Mouse (Mus musculus) retina, postnatal 7 days (tissue): ENCODE measurements at regions not wholly inside any gene's neighbourhood (a gene's known extent, or its start where the extent isn't known, plus 50 kb on each side); places are given as distances from the start of the nearest gene placed in this dataset.
"Not testable (repeated sequence)": the region's sequence is repeated elsewhere in the genome, so short reads cannot be mapped to it uniquely, and the experiment has no call there.

ENCODE experiments used
- DNase-seq: peaks from one replicate; pipeline ENCODE4 v3.0.0-alpha.2; 2012; ENCODE audit warnings: low read depth, low spot score

GRCm38 (mm10) chr5:129256136-129256535 lies 159.6 kb downstream of the Adgrd1 start:
- DNase-seq = no peak

GRCm38 (mm10) chr5:129257206-129257605 lies 160.7 kb downstream of the Adgrd1 start:
- no peak for DNase-seq

DNA sequence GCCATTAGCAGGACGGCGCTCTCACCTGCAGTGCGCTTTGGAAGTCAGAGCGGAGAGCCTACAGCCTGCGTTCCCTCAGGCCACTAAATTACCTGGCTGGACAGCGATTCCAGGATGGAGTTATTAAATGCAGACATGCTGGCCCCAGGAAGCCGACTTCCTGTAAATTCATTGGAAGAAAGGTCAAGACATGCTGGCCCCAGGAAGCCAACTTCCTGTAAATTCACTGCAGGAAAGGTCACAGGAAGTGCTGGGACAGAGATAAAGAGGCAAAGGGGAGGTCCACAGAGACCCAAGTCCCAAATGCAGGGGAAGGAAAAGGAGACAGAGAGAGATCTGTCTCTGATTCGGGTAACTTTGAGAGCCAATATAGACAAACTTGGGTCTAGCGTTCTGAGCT lies 164.1 kb downstream of the Adgrd1 start:
- DNase-seq = no peak

- no peak for DNase-seq
Measured at GRCm38 (mm10) chr5:129263118-129263517, 166.6 kb downstream of the Adgrd1 start.

GRCm38 (mm10) chr5:129264363-129264762 lies 167.8 kb downstream of the Adgrd1 start:
- no peak for DNase-seq

DNA sequence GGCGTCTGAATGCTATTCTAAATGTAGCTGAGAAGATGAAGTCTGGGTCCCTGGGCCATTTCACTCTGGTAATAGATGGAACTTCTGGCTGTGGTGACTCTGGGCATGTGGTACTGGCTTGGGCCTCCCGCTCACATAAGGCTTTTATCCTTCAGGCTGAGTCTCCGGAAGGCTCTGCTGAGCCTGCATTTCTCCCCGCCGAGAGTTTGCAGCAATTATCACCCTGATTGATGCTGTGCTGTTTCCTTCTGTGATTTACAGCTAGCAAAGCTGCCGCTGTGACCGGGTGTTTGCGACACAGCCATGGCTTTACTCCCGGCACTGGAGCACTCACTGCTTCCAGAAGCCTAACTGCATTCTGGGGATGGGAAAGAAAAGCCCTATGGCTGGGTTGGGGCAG lies 171.9 kb downstream of the Adgrd1 start:
- DNase-seq = no peak

DNA sequence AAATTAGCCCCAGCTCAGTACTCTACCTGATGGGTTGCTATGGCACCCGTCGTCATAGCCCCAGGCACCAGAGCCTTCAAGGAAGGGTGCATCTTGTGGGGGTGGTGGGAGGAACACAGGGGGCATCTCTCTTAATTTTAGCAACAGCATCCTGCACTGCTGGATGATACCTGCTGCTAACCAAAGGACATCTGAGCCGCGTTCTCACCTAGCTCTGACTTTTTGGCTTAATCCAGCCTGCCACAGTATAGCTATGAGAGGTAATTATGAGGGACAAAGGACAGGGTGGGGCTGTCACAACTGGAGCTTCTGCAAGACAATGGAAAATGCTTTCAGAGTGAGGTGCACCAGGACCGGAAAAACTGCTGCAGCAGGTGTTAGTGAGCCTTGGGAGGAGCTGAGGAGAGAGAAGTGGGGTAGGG lies 173.5 kb downstream of the Adgrd1 start:
- no peak for DNase-seq

DNA sequence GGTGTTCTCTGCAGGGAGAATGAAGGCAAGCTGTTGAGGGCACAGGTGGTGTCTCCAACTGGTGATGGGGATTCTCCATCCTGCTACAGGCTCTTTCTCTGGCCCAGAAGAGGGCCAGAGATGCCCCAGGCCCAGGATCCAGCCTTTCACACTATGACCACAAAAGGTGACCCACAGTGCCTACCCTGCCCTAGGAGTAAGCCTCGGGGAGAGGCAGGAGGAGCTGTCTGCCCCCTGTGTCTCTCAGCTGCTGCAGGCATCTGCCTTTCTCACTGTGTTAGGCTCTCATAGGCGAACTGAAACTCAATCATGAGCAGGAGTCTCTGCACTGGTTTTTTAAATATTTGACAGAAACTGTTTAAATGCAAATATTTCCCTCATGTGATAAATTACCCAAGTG lies 184.9 kb downstream of the Adgrd1 start:
- no peak for DNase-seq

DNA sequence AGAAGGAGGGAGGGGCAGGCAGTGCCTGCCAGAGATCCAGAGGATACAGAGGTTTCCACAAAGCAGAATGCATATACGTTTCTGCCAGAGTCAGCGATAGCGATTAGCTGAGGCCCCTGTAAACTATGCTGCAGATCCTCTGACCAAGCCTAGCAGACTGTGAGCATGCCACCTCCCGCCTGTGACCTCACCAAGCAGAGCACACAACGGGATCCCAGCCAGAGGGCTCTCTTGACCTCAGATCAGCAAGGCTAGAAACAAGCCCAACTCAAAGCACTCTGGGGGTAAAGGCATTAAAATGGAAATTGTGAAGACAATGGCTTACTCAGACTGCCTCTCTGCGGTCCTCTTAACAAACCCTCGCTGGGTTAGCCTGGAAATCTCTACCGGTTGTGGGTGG lies 185.6 kb downstream of the Adgrd1 start:
- no peak for DNase-seq

- DNase-seq = no peak
Measured at GRCm38 (mm10) chr5:129282826-129283225, 186.3 kb downstream of the Adgrd1 start.

DNA sequence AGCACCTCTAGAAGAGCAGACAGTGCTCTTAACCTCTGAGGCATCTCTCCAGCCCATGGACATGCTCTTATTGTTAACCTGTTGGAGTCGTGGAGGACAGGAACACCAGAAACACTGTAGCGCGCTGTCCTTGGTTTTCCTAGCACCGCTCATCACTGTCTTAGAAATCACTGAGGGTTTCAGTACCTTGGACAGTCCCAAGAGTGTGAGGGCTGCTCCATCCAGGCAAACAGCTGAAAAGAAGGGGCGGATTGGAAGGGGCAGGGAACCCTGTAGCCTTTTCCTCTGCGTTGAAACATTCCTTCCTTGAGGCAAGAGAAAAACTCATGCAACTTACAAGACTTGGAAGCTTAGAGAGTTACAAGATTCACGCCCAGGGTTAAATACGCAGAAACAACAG lies 190.9 kb downstream of the Adgrd1 start:
- peak; percentile 6 for DNase-seq

GRCm38 (mm10) chr5:129292821-129293220 lies 196.3 kb downstream of the Adgrd1 start:
- DNase-seq = not testable (repeated sequence)

GRCm38 (mm10) chr5:129294861-129295542 lies 198.5 kb downstream of the Adgrd1 start:
- not testable (repeated sequence) for DNase-seq

- DNase-seq = peak; percentile 9
Measured at GRCm38 (mm10) chr5:129297657-129298349, 201.3 kb downstream of the Adgrd1 start.

DNA sequence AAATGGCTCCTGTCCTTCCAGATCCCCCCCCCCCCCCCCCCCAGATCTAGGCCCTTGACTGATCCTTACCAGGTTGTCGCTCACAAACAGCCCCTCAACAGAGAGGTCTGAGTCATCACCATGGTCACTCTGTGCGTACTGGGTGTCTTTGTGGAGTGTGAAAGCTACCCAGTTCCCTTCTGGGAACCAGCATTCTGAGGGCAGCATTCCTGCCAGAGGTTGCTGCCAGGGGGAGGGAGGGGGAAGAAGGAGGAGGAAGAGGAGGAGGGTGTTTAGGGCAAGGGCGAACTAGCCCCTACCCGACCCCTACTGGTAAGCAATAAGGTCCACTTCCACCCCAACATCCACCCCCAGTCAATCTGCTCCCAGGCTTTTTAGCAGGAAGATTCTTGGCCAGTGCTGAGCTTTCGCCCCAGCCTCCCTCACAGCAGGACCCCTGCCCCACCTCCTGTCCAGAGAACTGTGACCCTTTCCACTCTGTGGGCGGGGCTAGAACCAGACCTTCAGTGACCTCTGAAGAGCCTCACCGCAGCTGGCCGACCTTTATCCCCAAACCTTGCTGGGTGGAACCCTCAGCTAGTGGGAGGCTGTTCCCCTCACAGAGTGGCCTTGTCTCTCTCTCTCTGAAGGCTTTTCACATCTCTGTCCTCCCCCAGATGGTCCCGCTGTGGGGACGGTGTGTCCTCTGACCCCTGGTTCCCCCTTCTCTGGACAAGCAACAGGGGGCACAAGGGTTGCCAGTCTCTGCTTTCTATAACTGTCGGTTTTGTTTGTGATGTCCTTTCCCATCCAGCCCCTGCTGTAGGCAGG lies 202.2 kb upstream of the Sfswap start:
- no peak for DNase-seq

DNA sequence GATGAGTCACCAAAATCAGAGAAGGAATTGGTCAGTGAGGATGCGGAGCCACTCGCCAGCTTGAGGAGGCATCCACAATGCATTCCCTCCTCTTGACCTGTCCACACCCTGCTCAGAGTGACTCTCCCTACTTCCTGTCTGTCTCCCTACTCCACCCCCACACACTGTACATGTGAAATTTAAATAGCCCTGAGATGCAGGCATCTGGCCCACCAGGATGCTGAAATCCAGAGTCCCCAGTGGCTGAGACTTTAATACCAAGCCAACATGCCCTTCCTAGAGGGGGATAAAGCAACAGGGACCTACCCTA lies 201.6 kb upstream of the Sfswap start:
- no peak for DNase-seq

DNA sequence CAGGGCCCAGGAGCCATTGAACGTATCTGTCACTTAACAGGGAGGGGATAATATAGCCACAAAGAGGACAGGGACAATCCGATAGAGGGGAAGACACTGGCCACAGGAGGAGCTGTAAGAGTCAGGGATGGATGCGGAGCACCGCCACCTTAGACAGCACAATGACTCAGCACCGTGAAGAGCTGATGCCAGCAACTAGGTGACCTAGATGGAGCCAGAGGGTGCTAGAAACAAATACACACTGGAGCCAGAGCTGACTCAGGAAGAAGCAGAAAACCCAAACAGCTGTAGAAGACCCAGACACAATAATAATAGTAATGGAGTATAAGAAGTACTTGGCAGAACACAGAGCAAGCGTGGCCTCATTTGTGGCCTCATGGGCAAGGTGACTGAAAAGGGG lies 200.6 kb upstream of the Sfswap start:
- no peak for DNase-seq

- DNase-seq = no peak
Measured at GRCm38 (mm10) chr5:129315626-129316025, 185.4 kb upstream of the Sfswap start.

DNA sequence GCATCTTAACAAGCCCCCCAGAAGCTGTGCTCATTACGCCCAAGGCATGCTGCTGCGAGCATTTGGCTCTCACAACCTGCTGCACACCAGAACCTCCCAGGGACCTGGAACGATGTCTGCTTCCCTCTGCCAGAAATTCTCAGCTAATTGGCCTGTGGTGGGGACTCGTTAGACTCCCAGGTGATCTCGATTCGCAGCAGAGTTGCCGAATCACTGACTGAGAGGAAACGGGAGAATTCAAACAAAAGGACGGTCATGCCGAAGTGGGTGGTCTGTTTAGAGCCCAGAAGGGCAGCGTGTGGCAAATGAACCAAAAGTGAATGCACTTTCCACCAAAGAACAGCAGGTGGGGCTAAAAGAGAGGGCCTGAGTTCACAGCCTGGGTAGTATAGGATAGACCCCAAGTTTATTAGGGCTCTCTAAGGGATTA lies 169.9 kb upstream of the Sfswap start:
- DNase-seq = peak; percentile 8

GRCm38 (mm10) chr5:129332014-129332413 lies 169.0 kb upstream of the Sfswap start:
- DNase-seq = no peak

DNA sequence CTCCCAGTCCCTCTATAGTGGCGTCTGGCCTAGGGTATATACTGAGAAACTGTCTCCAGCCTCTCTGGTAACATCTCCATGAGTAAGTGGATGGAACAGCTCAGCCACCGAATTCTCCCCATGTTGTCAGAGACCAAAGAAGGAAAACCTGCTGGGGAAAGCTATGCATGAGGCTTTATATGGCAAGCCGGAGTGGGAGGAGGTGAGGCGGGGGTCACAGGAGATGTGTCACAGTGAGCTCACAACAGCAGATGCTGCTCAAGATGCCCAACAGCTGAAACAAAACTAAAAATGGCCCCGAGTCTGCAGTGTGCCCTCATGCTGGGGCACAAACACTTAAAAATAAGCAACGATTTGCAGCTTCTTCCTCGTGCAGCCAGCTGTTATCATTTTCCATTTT lies 162.5 kb upstream of the Sfswap start:
- no peak for DNase-seq

DNA sequence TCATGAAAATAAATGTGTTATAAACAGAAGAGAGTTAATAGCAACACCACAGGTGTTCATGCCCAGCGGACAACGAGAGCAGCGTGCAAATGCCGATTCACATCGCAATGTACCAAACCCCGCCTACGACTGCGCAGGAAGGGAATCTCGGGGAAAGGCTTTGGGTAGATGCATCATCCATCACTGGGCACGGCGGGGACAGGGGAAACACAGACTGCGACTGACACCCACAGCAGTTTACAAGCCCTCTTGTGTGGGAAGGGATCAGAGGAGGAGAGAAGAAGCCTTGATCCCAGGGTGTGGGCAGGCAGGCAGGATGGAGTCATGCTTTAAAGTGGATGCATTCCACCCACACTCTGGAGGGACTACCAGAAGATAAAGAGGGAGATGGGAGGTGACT lies 157.0 kb upstream of the Sfswap start:
- no peak for DNase-seq

- DNase-seq = no peak
Measured at GRCm38 (mm10) chr5:129350024-129350423, 151.0 kb upstream of the Sfswap start.
